Mouse (Mus musculus): ENCODE results near the gene Ndufaf1. TPM values are rescaled to one million over a fixed set of nuclear protein-coding genes. Genes with fewer than 3 reads are reported as not detected.
"Not testable (repeated sequence)": the region's sequence is repeated elsewhere in the genome, so short reads cannot be mapped to it uniquely, and the experiment has no call there.

Gene Ndufaf1
- polyA plus RNA-seq, 1 experiment from 2014 or later, result 43.0 TPM

DNA sequence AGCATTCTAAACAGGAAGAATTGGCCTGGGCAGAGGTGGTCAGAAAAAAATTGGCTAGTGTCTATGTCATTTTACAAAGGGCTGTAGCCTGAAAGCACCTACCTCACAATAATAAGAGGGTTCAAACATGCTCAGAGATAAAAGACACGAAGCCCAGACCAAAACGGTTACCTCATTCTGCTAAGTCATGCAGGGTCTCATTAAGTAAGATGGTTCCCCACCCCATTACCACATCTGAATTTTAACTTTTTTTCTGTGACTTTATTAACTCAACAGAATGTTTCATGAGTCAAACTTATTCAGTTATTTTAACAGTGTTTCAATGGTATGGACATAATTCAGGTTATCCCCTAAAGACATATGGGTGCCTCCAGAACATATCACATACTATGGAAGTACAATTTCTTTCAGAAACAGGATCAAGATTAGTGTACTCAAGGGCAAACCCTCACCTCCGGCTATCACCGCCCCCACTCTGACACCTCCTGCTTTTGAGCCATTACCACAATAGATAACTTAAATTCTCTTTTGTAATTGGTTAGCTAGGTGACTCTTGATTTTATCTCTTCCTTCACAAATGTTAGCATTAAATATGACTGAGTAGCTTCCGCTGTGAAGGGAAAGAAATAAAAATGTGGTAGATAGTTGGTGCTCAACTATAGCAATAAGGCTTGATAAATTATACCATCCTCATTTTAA, 21.3 kb downstream of the Ndufaf1 start:
- Histone ChIP-seq H3K9ac (ENCODE audit: low read depth, low read length) (no peak overlapping the region), H3K36me3 (ENCODE audit: control insufficient read depth, insufficient read depth, low read length) (no peaks in the 10 kb centered on the region), H3K4me2 (ENCODE audit: low read length) (no peak overlapping the region), H3K4me1 (ENCODE audit: control insufficient read depth, insufficient read depth, low read length) (no peaks in the 10 kb centered on the region), H3K27me3 (ENCODE audit: control insufficient read depth, insufficient read depth, low read depth, low read length) (no peaks in the 10 kb centered on the region), H3K27ac (ENCODE audit: low read length) (no peak overlapping the region), H3K4me3 (ENCODE audit: low read depth, low read length) (no peak overlapping the region), H3K9me3 (replicated peaks; ENCODE audit: control insufficient read depth, low read length, poor library complexity, severe bottlenecking) (no peaks in the 10 kb centered on the region)
- WGBS, result 92% methylated on average over 5 of the region's 5 CpGs
- no peak for ATAC-seq

- Histone ChIP-seq H3K4me1 (ENCODE audit: control insufficient read depth, insufficient read depth, low read length) (no peaks in the 10 kb centered on the region), H3K9me3 (replicated peaks; ENCODE audit: control insufficient read depth, low read length, poor library complexity, severe bottlenecking) (no peaks in the 10 kb centered on the region), H3K9ac (ENCODE audit: low read depth, low read length) (no peak overlapping the region), H3K27me3 (ENCODE audit: control insufficient read depth, insufficient read depth, low read depth, low read length) (no peaks in the 10 kb centered on the region), H3K4me3 (ENCODE audit: low read depth, low read length) (no peak overlapping the region), H3K27ac (ENCODE audit: low read length) (no peak overlapping the region), H3K36me3 (ENCODE audit: control insufficient read depth, insufficient read depth, low read length) (no peaks in the 10 kb centered on the region), H3K4me2 (ENCODE audit: low read length) (no peak overlapping the region)
- 76% methylated on average over 1 of the region's 1 CpGs for WGBS
- ATAC-seq, result no peak
Measured at GRCm38 (mm10) chr2:119636781-119637180, 25.8 kb downstream of the Ndufaf1 start.

DNA sequence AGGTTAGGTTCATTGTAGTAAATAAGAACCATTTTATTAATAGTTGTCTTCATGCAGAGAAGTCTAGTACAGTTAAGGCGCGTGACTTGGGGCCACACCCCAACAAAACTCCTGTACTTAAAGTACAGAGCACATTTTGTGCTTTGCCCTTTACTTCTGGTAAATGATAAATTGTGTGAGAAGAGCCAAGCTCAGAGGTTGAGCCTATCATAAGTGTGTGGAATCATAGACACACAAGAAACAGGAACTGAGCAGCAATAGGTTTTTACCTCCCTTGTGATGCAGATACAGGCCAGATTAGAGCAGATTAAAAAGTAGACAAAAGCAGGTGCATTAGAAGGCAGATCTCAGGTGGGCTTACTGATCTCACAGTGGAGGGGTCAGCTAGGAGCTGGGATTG, 41.3 kb downstream of the Ndufaf1 start:
- no peak overlapping the region for H3K27ac ChIP-seq (ENCODE audit: low read length)
- ATAC-seq, result no peak
- peaks cover 6% of the 10 kb centered on the region for H3K4me1 ChIP-seq (ENCODE audit: control insufficient read depth, insufficient read depth, low read length)
- no peaks in the 10 kb centered on the region for H3K36me3 ChIP-seq (ENCODE audit: control insufficient read depth, insufficient read depth, low read length)
- H3K4me2 ChIP-seq (ENCODE audit: low read length), result no peak overlapping the region
- no peak overlapping the region for H3K9ac ChIP-seq (ENCODE audit: low read depth, low read length)
- H3K27me3 ChIP-seq (ENCODE audit: control insufficient read depth, insufficient read depth, low read depth, low read length), result no peaks in the 10 kb centered on the region
- no peaks in the 10 kb centered on the region for H3K9me3 ChIP-seq (replicated peaks; ENCODE audit: control insufficient read depth, low read length, poor library complexity, severe bottlenecking)
- no peak overlapping the region for H3K4me3 ChIP-seq (ENCODE audit: low read depth, low read length)
- 96% methylated on average over 2 of the region's 2 CpGs for WGBS

DNA sequence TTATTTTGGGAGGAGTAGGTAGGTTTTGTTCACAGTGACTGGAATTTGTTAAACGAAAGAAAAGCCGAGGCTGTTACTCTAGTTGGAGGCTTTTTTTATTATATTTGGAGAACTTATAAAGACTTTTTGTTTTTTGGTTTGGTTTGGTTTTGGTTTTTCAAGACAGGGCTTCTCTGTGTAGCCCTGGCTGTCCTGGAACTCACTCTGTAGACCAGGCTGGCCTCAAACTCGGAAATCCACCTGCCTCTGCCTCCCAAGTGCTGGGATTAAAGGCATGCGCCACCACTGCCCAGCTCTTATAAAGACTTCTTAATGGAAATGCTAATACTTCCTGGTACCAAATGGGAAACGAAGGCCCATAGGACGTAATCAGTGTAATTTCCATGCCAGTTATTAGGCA, 43.6 kb downstream of the Ndufaf1 start:
- peak overlapping the region; percentile 95 for H3K4me2 ChIP-seq (ENCODE audit: low read length)
- not testable (repeated sequence) for H3K27ac ChIP-seq (ENCODE audit: low read length); H3K36me3 ChIP-seq (ENCODE audit: control insufficient read depth, insufficient read depth, low read length); ATAC-seq; H3K9me3 ChIP-seq (replicated peaks; ENCODE audit: control insufficient read depth, low read length, poor library complexity, severe bottlenecking); H3K27me3 ChIP-seq (ENCODE audit: control insufficient read depth, insufficient read depth, low read depth, low read length); H3K4me1 ChIP-seq (ENCODE audit: control insufficient read depth, insufficient read depth, low read length)
- peak overlapping the region; percentile 64 for H3K4me3 ChIP-seq (ENCODE audit: low read depth, low read length)
- peak overlapping the region; percentile 55 for H3K9ac ChIP-seq (ENCODE audit: low read depth, low read length)
- WGBS, result 10% methylated on average over 6 of the region's 6 CpGs

DNA sequence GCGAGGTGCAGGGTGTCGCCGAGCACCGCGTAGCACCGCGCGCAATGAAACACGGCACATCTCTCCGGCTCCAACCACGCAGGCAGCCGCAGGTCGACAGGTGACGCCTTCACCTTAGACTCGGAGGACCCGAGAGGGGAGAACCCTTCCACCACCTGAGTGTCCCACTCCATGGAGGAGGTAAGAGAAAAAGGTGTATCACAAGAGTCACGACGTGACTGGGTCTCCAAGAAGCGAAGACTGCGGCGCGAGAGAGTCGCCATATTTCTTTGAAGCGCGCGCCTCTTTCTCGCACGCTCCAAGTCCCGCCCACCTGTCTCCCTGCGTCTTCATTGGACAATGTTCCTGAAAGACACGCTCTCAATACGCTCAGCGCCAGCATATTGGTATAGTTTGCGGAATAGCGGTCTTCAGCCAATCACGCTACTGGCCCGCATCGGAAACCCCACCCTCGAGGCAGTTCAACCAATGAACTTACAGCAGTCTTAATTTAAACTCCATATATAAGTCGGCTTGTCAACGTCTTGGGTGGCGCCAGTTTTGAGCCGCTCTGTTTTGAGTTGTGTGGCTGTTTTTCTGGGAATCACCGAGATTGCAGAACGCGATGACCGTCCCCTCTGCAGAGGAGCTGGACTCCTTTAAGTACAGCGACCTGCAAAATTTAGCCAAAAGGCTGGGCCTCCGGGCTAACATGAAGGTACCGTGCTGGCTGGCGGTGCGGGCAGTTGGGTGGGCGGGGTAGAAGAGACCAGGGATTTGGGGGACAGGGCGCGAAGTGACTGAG, 44.2 kb downstream of the Ndufaf1 start, which contains the start of the genes Nusap1 and Oip5:
Nusap1 (plus strand) TSS at position 100 of the 784 bp plus-strand sequence.
Oip5 (minus strand) TSS at position 271 of the 784 bp plus-strand sequence.
- Histone ChIP-seq H3K27me3 (ENCODE audit: control insufficient read depth, insufficient read depth, low read depth, low read length) (no peaks in the 10 kb centered on the region), H3K4me3 (ENCODE audit: low read depth, low read length) (peak within 1 kb of the TSS; percentile 64), H3K36me3 (ENCODE audit: control insufficient read depth, insufficient read depth, low read length) (no peaks in the 10 kb centered on the region), H3K9me3 (replicated peaks; ENCODE audit: control insufficient read depth, low read length, poor library complexity, severe bottlenecking) (no peaks in the 10 kb centered on the region), H3K9ac (ENCODE audit: low read depth, low read length) (peak within 1 kb of the TSS; percentile 55), H3K4me2 (ENCODE audit: low read length) (peak within 1 kb of the TSS; percentile 95), H3K4me1 (ENCODE audit: control insufficient read depth, insufficient read depth, low read length) (peaks cover 6% of the 10 kb centered on the region), H3K27ac (ENCODE audit: low read length) (no peak within 1 kb of the TSS)
- peak; percentile 100 for ATAC-seq
- WGBS, result under 1% methylated on average over 55 of the region's 55 CpGs

- Histone ChIP-seq H3K4me3 (ENCODE audit: low read depth, low read length) (peak overlapping the region; percentile 64), H3K4me1 (ENCODE audit: control insufficient read depth, insufficient read depth, low read length) (peaks cover 6% of the 10 kb centered on the region), H3K27ac (ENCODE audit: low read length) (no peak overlapping the region), H3K27me3 (ENCODE audit: control insufficient read depth, insufficient read depth, low read depth, low read length) (no peaks in the 10 kb centered on the region), H3K4me2 (ENCODE audit: low read length) (peak overlapping the region; percentile 88), H3K36me3 (ENCODE audit: control insufficient read depth, insufficient read depth, low read length) (no peaks in the 10 kb centered on the region), H3K9me3 (replicated peaks; ENCODE audit: control insufficient read depth, low read length, poor library complexity, severe bottlenecking) (no peaks in the 10 kb centered on the region), H3K9ac (ENCODE audit: low read depth, low read length) (peak overlapping the region; percentile 52)
- no peak for ATAC-seq
- WGBS, result under 1% methylated on average over 13 of the region's 13 CpGs
Measured at GRCm38 (mm10) chr2:119617841-119618198, 44.8 kb downstream of the Ndufaf1 start.

- no peaks in the 10 kb centered on the region for H3K27me3 ChIP-seq (ENCODE audit: control insufficient read depth, insufficient read depth, low read depth, low read length)
- H3K27ac ChIP-seq (ENCODE audit: low read length), result no peak overlapping the region
- no peak overlapping the region for H3K9ac ChIP-seq (ENCODE audit: low read depth, low read length)
- no peak for ATAC-seq
- no peaks in the 10 kb centered on the region for H3K9me3 ChIP-seq (replicated peaks; ENCODE audit: control insufficient read depth, low read length, poor library complexity, severe bottlenecking)
- peaks cover 9% of the 10 kb centered on the region for H3K36me3 ChIP-seq (ENCODE audit: control insufficient read depth, insufficient read depth, low read length)
- no peak overlapping the region for H3K4me3 ChIP-seq (ENCODE audit: low read depth, low read length)
- H3K4me1 ChIP-seq (ENCODE audit: control insufficient read depth, insufficient read depth, low read length), result no peaks in the 10 kb centered on the region; the same call in 1 of the 2 replicates
- H3K4me2 ChIP-seq (ENCODE audit: low read length), result no peak overlapping the region
- 94% methylated on average over 4 of the region's 4 CpGs for WGBS
Measured at GRCm38 (mm10) chr2:119607023-119607422, 55.6 kb downstream of the Ndufaf1 start.
